Comparison of ENCODE assay signal across 1 mouse cellular context in the genomic region with DNA sequence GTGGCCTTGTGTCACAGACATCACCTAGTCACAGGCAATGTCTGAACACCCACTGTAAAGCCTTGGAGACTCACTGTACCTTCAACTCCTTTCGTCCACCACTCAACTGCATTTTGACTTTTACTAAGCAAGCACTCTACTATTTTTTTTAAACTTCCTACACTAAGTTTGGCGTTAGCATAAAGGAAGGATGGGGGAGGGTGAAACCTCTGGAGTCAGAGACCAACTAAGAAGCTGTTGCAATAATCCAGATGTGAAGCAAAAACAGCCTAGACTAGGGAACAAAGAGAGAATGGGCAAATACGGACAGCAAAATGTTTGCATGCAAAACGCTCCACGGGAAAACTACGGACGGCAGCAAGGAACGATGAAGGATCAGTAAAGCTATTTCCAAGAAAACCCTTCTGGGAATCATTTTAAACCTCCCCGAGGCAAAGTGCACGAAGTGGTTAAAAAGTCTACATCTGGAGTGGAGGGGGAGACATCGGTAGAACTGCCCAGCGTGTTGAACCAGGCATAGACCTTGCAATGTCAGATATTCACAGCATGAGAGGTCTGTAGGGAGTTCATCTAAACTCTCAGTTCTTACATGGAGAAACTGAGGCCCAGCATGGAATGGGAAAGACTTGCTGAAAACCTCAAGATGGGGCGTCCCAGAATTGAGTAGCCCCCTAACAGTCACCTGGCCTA.
TF ChIP-seq lines count a peak whose summit lies in the region.

No protein-coding gene starts in this region.

TF ChIP-seq in CH12.LX, 34 proteins besides CTCF, POLR2A, EP300 and RAD21:
- TF ChIP-seq ZNF384 (IDR thresholded peaks at IDR 0.05; ENCODE audit: low read depth, low read length) = peak; percentile 26; the same call in 1 of the 2 replicates
- no peak for TF ChIP-seq MAZ (IDR thresholded peaks at IDR 0.05; ENCODE audit: low read depth, low read length)
- TF ChIP-seq SIN3A (IDR thresholded peaks at IDR 0.05; ENCODE audit: low read length) = 0 out of 2 replicates have a peak, but pooled peaks have one; percentile 17
- no peak for TF ChIP-seq JUN (IDR thresholded peaks at IDR 0.05; ENCODE audit: insufficient read depth, low read depth, low read length)
